Mouse (Mus musculus): ENCODE measurements around the gene Cdr2.
A peak's percentile ranks its signal among the peaks of the same experiment; 100 is the strongest.
"Not testable (repeated sequence)": the region's sequence is repeated elsewhere in the genome, so short reads cannot be mapped to it uniquely, and the experiment has no call there.

Cdr2 gene

DNA sequence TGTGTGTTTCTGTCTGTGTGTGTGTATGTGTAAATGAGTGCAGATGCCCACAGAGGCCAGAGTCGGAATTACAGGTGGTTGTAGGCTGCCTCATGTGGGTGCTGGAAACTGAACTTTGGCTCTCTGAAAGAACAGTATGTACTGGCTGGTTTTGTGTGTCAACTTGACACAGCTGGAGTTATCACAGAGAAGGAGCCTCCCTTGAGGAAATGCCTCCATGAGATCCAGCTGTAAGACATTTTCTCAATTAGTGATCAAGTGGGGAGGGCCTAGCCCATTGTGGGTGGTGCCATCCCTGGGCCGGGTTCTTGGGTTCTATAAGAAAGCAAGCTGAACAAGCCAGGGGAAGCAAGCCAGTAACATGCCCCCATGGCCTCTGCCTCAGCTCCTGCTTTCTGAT, 9.6 kb downstream of the Cdr2 start:
- DNase-seq (ENCODE audit: low spot score in 2 of 2) = not testable (repeated sequence)

DNA sequence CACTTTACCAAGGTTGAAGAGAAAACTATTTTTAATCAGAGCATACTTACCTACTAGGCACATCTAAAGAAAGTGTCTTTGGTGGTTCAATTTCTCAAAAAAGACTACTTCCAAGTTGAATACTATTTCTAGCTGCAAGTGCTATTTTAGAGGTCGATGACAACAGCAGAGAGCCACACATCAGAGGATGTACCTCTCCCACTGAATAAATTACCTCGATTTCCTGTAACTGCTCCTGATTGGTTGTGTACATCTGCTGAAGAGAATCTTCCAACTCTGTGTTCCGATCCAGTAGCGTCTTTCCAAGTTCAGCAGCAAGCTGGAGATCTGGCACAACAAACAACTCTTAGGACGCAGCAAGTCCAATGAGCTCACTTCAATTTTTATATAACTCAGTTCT, 12.0 kb downstream of the Cdr2 start:
- no peak for DNase-seq (ENCODE audit: low spot score in 2 of 2)

DNA sequence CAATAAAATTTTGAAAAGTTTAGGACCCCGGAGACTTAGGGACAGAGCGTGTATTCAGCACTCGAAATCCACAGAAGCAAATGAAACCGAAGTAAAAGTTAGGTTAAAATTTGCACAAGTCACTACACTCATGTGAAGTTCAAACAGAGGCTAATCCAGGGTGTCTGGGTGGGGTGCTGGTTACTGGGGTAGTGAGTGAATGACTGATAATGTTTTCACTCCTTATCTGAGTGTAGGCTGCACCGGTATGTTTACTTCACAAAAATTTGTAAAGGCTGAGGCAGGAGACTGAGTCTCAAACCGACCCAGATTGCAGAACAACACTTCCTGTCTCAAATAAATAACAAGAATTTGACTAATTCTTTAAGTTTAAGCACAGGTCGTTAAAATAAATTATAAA, 12.9 kb downstream of the Cdr2 start:
- no peak for DNase-seq (ENCODE audit: low spot score in 2 of 2)

DNA sequence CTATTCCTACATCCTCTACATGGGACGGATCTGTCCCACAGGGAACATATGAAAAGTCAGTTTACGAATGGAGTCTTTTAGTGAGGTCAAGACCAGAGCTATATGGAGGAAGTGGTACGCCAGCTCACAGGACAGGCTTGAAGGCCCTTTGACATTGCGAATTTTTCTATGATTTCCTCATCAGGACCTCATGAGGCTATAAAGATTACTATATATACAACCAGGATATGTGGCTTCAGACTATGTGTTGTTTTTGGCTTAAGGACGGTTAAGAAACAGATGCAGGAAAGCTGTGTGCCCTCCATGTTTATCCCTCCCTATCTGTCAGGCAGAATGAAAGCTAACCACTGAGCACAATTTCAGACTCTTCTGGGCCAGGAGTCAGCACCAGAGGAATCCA, 19.0 kb downstream of the Cdr2 start:
- DNase-seq (ENCODE audit: low spot score in 2 of 2) = no peak

DNA sequence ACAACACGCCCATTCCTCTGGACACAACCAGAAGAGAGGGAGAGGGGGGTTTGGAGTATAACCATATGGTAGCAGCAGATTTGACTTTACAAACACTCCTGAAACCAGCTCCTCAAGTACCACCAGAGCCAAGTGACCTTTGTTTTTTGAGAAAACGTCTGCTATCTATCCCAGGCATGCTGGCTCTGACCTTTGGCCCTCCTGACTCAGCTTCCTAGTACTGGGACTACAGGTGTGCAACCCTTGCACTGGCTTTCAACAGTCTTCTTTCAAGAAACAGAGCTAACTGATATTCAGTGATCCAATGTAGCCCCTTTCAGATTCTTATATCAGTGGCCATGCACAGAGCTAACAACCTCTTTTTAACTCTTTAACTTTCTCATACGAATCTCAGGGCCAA, 20.2 kb downstream of the Cdr2 start:
- DNase-seq (ENCODE audit: low spot score in 2 of 2) = no peak

GRCm38 (mm10) chr7:120960601-120961000, 21.5 kb downstream of the Cdr2 start:
- DNase-seq (ENCODE audit: low spot score in 2 of 2) = no peak

- DNase-seq (ENCODE audit: low spot score in 2 of 2) = no peak
These were observed 22.0 kb downstream of the Cdr2 start for GRCm38 (mm10) chr7:120960116-120960515.

DNA sequence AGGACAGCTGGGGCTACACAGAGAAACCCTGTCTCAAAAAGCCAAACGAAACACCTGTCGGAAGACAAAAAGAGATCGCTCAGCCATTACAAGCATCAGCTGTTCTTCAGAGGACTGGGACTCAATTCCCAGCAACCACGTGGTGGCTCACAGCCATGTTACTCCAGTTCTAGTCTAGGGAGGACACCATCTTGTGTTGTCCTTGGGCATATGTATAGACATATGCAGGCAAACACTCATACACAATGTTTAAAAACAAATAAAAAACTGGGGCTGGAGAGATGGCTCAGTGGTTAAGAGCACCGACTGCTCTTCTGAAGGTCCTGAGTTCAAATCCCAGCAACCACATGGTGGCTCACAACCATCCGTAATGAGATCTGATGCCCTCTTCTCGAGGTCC, 28.5 kb downstream of the Cdr2 start:
- not testable (repeated sequence) for DNase-seq (ENCODE audit: low spot score in 2 of 2)

DNA sequence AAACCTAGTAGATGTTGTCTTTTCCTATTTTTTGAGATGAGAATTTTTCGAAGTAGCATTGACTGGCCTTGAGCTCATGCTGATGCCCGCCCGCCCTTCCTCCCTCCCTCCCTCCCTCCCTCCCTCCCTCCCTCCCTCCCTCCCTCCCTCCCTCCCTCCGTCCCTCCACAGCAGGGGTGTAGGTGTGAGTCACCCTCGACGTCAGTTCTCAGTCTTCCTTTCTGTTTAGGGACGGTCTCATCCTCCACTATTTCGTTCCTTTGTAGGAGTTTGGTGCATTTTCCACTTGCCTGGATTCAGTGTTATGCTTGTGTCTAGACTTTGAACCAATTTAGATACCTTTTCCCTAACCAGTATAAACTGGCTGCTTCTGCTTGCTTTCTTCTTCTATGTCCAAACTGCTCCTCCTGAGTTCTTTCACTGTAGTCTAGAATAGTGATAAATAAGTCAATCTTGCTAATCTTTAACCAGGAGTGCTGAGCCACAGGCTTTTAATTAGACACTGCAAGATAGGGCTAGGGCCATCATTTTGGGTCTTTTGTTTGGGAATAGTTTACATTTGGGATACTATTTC, 38.1 kb downstream of the Cdr2 start:
- DNase-seq (ENCODE audit: low spot score in 2 of 2) = no peak

GRCm38 (mm10) chr7:120942506-120942905, 39.6 kb downstream of the Cdr2 start:
- no peak for DNase-seq (ENCODE audit: low spot score in 2 of 2)

- DNase-seq (ENCODE audit: low spot score in 2 of 2) = no peak
These were observed 40.9 kb downstream of the Cdr2 start for GRCm38 (mm10) chr7:120941214-120941613.

DNA sequence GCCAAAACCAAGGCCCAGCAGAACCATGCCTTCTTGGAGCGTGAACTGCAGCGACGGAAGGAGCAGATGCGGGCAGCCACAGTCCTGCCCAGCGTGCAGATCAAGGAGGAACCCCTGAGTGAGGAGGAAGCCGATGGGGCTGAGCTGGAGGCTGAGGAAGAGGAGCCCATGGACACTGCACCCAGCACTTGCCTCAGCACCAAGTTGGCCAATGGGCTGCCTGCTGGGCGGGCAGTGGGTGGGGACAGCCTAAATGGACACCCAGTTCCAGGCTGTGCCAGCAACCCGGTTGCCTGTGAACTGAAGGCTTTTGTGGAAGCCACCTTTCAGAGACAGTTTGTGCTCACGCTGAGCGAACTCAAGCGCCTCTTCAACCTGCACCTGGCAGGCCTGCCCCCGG, 41.8 kb downstream of the Cdr2 start:
- no peak for DNase-seq (ENCODE audit: low spot score in 2 of 2)

- no peak for DNase-seq (ENCODE audit: low spot score in 2 of 2)
These were observed 43.9 kb downstream of the Cdr2 start for GRCm38 (mm10) chr7:120938206-120938605.

GRCm38 (mm10) chr7:120936522-120936921, 45.6 kb downstream of the Cdr2 start:
- no peak for DNase-seq (ENCODE audit: low spot score in 2 of 2)

- DNase-seq (ENCODE audit: low spot score in 2 of 2) = peak; percentile 29 to 37
These were observed 47.4 kb downstream of the Cdr2 start for GRCm38 (mm10) chr7:120934716-120935115.

DNA sequence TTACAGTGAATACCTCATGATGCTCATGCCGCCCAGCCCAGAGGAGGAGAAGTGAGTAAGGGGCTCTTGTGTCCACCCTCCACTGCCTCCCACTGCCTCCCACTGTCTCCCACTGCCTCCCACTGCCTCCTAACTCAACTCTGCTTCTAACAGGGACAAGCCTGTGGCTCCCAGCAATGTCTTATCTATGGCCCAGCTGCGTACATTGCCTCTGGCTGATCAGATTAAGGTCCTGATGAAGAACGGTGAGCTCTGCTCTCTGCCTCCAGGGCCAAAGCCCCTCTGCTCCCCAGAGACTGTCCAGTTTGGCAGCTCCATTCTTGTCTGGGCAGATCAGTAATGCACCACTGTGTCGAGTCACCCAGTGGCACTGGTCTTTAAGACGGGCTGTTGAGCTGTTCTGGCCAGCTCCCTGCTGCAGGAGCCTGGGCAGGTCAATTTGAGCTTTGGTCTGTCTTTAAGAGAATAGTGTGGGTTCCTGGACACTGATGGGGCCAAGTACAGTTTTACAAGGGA, 48.4 kb downstream of the Cdr2 start:
- no peak for DNase-seq (ENCODE audit: low spot score in 2 of 2)

- DNase-seq (ENCODE audit: low spot score in 2 of 2) = no peak
These were observed 49.0 kb downstream of the Cdr2 start for GRCm38 (mm10) chr7:120933110-120933509.

- peak; percentile 23 to 47 for DNase-seq (ENCODE audit: low spot score in 2 of 2)
These were observed 63.6 kb downstream of the Cdr2 start for GRCm38 (mm10) chr7:120918526-120918962.

DNA sequence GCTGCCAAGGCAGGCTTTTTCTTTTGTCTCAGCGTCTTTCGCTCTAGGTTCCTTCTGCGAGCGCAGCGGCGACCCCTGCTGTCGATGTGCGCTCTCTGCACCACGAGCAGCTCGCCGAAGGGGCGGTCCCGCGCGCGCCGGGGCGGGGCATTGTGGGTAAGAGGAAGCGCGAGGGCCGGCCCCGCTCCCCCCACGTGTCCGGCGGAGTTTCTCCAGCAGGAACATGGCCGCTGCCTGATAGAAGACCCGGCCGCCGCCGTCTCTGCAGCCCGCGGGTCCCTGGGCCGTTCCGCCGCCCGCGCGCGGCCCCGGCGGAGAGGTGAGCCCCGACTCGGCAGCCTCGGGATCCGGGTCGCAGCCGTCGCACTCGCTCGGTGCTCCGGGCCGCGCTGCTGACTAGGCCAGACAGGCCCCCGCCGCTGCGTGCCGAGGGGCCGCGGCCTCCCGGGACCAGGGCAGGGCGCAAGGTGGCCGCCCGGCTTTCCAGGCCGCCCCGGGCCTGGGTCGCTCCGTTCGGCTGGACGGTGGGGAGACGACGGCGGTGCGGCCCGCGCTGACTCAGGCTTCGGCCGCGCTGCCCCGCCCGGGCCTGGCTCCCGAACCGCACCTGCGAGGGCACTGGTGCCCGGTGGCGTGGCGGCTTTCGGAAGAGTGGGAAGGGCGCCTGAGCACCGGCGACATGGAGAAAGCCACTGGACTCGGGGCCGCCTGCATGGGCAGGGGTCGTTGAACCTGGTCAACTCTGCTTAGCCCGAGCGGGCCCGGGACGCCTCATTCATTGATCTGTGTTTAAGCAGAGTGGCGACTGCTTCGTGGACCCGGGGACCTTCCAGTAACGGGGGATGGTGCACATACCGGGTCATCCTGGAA, 64.3 kb downstream of the Cdr2 start, which contains the start of gene Polr3e:
TSS of gene Polr3e (plus strand) at position 153 of the 870 bp plus-strand sequence.
- peak; percentile 100 for DNase-seq (ENCODE audit: low spot score in 2 of 2)

DNA sequence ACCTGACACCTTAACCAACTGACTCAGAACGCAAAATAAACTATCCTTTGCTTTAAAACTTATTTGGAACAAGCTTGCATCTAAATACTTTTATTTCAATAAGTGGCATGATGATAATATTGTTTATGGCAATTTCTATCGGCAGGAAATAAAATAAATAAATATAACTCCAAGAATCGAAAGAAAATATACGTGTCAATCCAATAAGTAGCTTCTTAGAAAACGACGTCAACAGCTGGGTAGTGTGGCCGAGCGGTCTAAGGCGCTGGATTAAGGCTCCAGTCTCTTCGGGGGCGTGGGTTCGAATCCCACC, 64.9 kb downstream of the Cdr2 start:
- DNase-seq (ENCODE audit: low spot score in 2 of 2) = no peak

GRCm38 (mm10) chr7:120916262-120916875, 65.7 kb downstream of the Cdr2 start:
- DNase-seq (ENCODE audit: low spot score in 2 of 2) = no peak

- no peak for DNase-seq (ENCODE audit: low spot score in 2 of 2)
These were observed 68.8 kb downstream of the Cdr2 start for GRCm38 (mm10) chr7:120913332-120913731.

DNA sequence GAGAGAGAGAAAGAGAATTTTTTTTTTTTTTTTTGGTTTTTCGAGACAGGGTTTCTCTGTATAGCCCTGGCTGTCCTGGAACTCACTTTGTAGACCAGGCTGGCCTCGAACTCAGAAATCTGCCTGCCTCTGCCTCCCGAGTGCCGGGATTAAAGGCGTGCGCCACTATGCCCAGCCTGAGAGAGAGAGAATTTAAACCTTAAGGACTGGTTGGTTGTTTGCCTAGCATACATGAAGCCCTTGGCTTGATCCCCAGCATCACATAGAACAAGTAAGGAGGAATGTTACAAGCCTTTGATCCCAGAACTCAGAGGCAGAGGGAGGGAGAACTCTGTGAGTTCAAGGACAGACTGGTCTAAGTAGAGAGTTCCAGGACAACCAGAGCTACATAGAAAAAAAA, 70.8 kb downstream of the Cdr2 start:
- not testable (repeated sequence) for DNase-seq (ENCODE audit: low spot score in 2 of 2)
